Mouse (Mus musculus): Measurements from ENCODE around the gene P2rx7.

P2rx7 gene

GRCm38 (mm10) chr5:122643701-122644100, at the start of gene P2rx7:
Gene P2rx7, plus strand, starts transcription at chr5:122643911.
- peak; percentile 87 for DNase-seq

GRCm38 (mm10) chr5:122595470-122595869, 48.2 kb upstream of the P2rx7 start:
- no peak for DNase-seq

DNA sequence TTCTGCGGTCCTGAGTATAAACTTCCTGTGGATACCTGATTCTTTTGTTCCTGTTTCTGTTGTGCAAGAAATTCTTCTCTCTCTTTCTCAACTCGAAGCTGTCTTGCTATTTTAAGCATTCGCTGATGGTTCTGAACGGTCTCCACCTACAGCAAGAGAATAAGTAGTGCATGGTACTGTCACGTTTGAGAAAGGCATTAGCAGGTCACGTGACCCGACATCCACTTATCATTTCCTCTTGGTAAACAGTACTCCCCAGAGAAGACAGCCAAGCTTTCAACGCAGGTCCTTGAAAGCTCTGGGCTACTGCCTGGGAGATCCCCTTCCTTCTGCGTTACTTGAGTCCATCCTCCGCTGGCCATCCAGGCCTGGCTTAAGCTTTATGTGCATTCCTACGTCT, 41.5 kb upstream of the P2rx7 start:
- DNase-seq: no peak

- DNase-seq: no peak
These were observed 38.8 kb upstream of the P2rx7 start for GRCm38 (mm10) chr5:122604894-122605293.

GRCm38 (mm10) chr5:122611651-122612050, 32.1 kb upstream of the P2rx7 start:
- no peak for DNase-seq

DNA sequence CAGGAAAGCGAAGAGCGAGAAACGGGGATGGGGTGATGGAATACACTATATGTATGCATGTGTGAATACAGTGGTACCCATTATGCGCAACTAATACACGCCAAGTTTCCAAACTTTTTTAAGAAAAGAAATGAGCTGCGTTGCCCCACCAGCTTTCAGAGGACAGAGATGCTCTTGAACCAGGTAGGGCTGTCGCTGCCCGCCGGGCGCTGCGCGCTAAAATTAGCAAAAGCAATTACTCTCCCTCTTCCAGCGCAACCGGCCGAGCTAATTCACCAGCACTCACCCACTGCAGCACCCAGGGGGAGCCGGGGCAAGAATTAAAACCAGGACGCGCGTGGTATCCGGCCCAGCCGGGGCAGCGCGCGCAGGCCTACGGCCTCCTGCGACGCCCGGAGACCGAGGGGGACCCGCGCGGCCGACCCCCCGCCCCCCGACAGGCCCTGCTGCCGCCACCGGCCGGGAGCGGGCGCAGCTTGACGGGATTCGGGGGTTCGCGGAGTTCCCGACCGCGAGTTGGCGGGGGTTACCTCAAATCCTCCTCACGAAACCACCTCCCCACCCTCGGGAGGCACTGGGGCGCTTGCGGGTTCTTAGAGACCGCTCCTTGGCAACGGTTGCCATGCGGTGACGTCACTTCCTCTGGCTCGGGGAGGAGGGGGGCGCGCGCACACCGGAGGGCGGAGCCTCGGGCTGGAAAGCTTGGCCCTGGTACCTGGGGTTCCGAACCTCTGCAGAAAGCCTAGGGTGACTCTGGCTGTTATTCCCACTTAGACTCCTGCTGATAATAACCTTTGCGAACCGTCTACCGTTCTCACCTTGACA, 29.6 kb upstream of the P2rx7 start, which contains the start of gene Ift81:
TSS of gene Ift81 (minus strand) at position 611 of the 825 bp plus-strand sequence.
- DNase-seq: peak; percentile 94

DNA sequence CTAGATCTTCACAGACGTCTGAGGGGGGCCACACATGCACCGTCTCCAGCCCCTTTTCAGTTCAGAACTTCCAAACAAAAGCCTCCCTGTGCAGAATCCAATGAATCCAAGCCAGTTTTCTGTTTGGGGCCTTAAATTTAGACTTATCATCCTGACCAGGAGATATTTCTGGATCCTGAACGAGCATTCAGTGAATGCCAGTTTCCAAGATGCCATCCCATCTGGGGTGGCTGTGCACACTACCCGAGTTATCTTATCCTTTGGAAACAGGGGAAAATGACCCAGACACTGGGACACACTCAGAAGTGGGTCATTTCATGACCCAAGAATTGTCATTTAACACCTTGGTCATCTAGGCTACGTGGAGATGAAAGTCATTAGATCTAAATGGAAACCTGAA, 26.0 kb upstream of the P2rx7 start:
- peak; percentile 48 for DNase-seq

GRCm38 (mm10) chr5:122619686-122620296, 23.9 kb upstream of the P2rx7 start:
- no peak for DNase-seq

- DNase-seq: no peak
These were observed 22.3 kb upstream of the P2rx7 start for GRCm38 (mm10) chr5:122621376-122621886.

GRCm38 (mm10) chr5:122622526-122622925, 21.2 kb upstream of the P2rx7 start:
- DNase-seq: no peak

- DNase-seq: no peak
These were observed 19.9 kb upstream of the P2rx7 start for GRCm38 (mm10) chr5:122623861-122624260.

- DNase-seq: no peak
These were observed 18.7 kb upstream of the P2rx7 start for GRCm38 (mm10) chr5:122624952-122625479.

DNA sequence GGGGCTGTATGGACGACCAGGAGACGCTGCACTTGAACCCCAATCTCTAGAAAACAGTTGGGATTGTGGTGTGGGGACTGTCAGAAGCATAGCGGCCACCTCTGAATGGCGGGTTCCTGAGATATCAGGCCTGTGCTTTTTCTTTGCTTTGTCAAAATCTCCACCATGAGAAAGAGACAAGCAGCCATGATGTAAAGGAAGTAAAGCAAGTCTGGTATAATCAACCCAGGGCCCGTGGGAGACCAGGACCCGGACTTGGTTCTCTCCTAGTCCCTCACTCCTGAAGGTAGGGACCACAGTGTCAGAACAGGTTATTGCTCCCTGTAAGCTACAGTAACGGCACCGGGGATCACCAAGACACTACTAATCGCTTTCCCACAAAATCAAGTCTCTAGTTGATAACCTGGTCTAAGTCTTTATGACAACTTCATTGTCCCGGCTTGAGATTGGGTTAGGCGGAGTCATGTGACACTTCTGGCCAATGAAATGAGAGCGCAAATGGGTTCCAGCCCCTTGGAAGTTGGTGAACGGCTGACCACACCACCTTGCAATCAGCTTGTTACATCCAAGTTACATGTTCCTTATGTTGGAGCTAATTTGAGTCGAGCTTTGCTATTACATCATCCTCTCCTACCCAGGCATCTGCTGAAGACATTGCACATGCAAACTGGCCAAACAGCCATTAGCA, 18.0 kb upstream of the P2rx7 start:
- peak; percentile 36 for DNase-seq

GRCm38 (mm10) chr5:122627243-122627642, 16.5 kb upstream of the P2rx7 start:
- peak; percentile 81 for DNase-seq

- no peak for DNase-seq
These were observed 8.5 kb upstream of the P2rx7 start for GRCm38 (mm10) chr5:122635228-122635627.

DNA sequence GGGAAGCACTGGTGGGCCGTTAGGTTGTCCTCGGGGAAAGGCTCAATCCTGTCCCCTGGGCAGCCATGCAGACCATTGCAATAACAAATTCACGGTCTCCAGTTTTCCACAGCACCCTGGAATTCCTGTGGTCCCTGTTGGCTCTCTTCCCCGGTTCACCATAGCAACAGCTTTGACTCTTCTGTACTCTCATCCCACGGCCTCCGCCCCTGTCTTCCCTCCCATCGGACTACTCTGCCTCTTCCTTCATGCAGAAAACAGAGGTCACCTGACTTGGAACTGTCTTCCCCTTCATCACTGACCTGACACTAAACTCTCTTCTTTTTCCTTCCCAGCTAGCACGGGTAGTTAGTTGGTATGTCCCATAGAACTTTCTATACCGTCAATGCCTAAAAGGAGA, 7.4 kb upstream of the P2rx7 start:
- DNase-seq: no peak

DNA sequence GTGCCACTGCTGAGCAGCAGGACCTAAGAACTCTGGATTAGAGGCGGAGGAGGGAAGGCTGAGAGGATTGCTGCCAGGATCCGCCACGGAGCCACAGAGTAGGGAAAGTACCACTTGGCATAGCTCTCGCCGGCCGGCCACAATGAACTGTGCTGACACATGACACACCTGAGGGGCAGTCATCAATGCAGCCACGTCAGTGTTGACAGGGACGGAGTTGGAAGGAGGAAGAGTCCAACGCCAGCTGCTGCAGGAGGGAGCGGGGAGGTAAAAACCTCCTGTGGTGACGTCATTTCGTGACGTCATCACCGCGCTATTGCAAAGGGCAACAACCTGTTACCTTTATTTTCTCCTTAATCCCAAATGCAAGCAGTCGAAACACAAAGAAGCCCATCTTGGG, 6.8 kb upstream of the P2rx7 start:
- DNase-seq: no peak

GRCm38 (mm10) chr5:122638296-122638695, 5.4 kb upstream of the P2rx7 start:
- DNase-seq: no peak

- peak; percentile 43 for DNase-seq
These were observed 4.2 kb upstream of the P2rx7 start for GRCm38 (mm10) chr5:122639517-122639916.

- DNase-seq: no peak
These were observed 3.7 kb upstream of the P2rx7 start for GRCm38 (mm10) chr5:122639986-122640385.

GRCm38 (mm10) chr5:122644111-122644607, 448 bp downstream of the P2rx7 start:
- peak; percentile 76 for DNase-seq

DNA sequence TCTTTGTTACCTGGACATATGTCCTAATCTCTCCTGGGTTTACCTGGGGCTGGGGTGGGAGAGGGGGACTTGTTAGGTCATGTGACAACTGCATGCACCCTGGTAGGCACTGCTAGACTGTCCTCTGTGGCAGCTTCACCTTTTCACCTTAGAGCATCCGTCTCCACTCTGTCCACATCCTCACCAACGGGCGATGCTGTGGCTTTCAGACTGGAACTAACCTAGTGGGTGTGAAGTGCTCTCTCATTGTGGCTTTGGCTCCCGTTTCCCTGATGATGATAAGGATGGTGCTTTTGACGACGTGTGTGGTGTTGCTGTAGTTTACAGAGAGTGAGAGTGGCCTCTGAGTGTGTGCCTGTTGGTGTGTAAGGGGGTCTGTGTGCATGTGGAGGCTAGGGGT, 1.6 kb downstream of the P2rx7 start:
- DNase-seq: no peak

DNA sequence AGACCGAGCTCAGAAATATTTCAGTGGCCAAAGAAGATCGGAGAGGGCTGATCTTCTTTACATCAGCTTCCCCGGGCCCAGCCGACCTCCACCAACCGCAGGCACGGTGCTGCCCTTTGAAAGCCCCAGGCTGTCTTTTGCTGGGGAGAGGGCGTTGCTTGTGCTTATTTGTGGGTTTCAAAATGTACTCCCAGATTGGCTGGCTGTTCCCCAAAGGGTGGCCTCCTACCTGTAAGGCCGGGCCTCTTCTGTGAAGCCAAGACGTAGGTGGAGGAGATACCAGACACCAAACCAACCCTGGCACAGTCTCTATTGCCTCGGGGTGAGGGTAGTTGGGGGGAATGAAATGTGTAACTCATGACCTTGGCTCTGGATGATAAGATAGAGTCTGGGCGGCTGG, 2.3 kb downstream of the P2rx7 start:
- DNase-seq: no peak
